Mouse (Mus musculus): ENCODE results near the gene Med12l. TPM values are rescaled to one million over a fixed set of nuclear protein-coding genes. Genes with fewer than 3 reads are reported as not detected.
"Not testable (repeated sequence)": the region's sequence is repeated elsewhere in the genome, so short reads cannot be mapped to it uniquely, and the experiment has no call there.

Med12l gene
- polyA plus RNA-seq, 1 experiment from 2014 or later = 2.8 TPM

DNA sequence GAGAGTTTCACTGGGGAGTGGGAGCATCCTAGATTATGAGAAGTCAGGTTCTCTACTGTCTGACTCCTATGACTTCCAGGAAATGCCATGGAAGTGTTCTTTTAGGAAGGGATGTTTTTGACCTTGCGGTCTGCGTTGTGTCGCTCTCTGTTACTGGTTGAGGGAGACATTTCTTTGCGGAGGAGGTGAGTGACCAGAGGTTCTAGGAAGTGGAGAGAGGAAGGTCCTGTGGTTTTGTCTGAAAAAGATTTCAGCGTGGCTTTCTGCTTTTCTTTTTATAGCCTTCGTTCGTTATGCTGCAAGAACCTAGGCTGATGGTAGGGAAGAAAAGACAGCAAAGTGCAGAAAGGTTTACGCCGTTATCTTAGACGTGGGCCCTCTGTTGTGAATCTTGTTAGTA, 92.9 kb downstream of the Med12l start:
- ATAC-seq (ENCODE audit: insufficient read depth) (no peak), DNase-seq (no peak)
- Histone ChIP-seq H3K27ac (ENCODE audit: low read depth) (no peak overlapping the region), H3K36me3 (ENCODE audit: insufficient read depth) (no peaks in the 10 kb centered on the region), H3K27me3 (ENCODE audit: insufficient read depth, low read length) (no peaks in the 10 kb centered on the region), H3K9me3 (ENCODE audit: low read depth, low read length) (no peaks in the 10 kb centered on the region), H3K4me3 (ENCODE audit: low read depth, low read length) (no peak overlapping the region), H3K4me2 (no peak overlapping the region), H3K9ac (no peak overlapping the region), H3K4me1 (ENCODE audit: insufficient read depth) (no peaks in the 10 kb centered on the region)
- 84% methylated on average over 10 of the region's 10 CpGs for WGBS
- TF ChIP-seq CTCF (IDR thresholded peaks at IDR 0.05; ENCODE audit: low read depth) = no peak

DNA sequence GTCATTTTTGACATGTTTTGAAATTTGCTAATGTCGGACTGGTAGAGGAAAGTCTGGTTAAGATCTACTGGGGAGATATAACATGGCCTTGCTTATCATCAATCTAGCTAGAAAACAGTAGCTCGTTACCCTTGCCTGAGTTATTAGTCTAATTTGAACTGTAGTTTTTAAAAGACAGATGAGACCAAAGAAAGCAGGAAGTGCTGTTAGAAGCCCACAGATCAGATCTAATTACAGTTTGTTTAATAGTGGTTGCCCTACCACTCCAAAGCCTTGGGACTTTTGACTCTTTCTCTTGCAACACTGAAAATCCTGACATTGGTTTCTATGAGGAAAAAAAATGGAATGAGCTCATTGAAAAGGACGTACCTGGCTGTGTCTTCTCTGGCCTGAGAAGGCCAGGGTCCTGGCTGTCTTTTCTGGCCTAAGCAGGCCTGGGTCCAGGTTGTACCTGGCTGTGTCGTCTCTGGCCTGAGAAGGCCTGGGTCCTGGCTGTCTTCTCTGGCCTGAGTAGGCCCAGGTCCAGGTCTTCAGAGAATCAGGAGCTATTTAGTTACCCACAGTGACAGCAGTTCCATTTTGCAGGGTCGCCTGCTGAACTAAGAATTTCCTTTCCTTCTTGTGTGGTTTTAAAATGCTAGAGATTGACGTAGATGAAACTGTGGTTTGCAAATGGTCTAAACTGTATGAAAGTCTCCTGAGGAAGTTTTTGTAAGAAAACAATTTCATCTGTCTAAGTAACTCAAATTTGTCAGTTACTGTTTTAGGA, 95.8 kb downstream of the Med12l start, which contains the start of gene Gpr171:
Gpr171 (minus strand) TSS at position 604 of the 769 bp plus-strand sequence.
- H3K4me3 ChIP-seq (ENCODE audit: low read depth, low read length) = no peak within 1 kb of the TSS
- H3K36me3 ChIP-seq (ENCODE audit: insufficient read depth) = no peaks in the 10 kb centered on the region
- no peaks in the 10 kb centered on the region for H3K4me1 ChIP-seq (ENCODE audit: insufficient read depth)
- H3K27me3 ChIP-seq (ENCODE audit: insufficient read depth, low read length) = no peaks in the 10 kb centered on the region
- H3K9ac ChIP-seq = no peak within 1 kb of the TSS
- no peaks in the 10 kb centered on the region for H3K9me3 ChIP-seq (ENCODE audit: low read depth, low read length)
- ATAC-seq (ENCODE audit: insufficient read depth) (no peak), DNase-seq (no peak)
- no peak within 1 kb of the TSS for H3K27ac ChIP-seq (ENCODE audit: low read depth)
- H3K4me2 ChIP-seq = no peak within 1 kb of the TSS
- TF ChIP-seq CTCF (IDR thresholded peaks at IDR 0.05; ENCODE audit: low read depth) = no peak
- WGBS = 66% methylated on average over 6 of the region's 6 CpGs

DNA sequence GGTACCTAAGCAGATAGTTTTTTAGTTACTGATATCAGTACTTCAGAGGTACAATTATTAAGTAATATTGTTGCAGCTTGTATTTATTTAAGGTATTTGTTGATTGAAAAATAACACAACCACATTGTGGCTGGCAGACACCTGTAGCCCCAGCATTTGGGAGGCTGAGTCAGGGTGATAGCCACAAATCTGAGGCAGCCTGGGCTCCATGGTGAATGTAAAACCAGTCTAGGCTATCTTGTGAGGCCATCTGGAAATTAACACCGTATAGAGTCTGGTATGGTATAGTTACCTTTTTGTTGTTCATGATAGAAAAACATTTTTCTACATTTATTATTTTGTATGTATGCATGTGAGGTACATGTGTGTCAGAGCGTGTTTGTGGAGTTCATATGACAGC, 96.5 kb downstream of the Med12l start:
- Histone ChIP-seq H3K4me3 (ENCODE audit: low read depth, low read length) (no peak overlapping the region), H3K36me3 (ENCODE audit: insufficient read depth) (no peaks in the 10 kb centered on the region), H3K4me1 (ENCODE audit: insufficient read depth) (no peaks in the 10 kb centered on the region), H3K4me2 (no peak overlapping the region), H3K9ac (no peak overlapping the region), H3K27ac (ENCODE audit: low read depth) (no peak overlapping the region), H3K27me3 (ENCODE audit: insufficient read depth, low read length) (no peaks in the 10 kb centered on the region), H3K9me3 (ENCODE audit: low read depth, low read length) (no peaks in the 10 kb centered on the region)
- DNase-seq (no peak), ATAC-seq (ENCODE audit: insufficient read depth) (no peak)
- WGBS = 91% methylated on average over 2 of the region's 2 CpGs
- TF ChIP-seq CTCF (IDR thresholded peaks at IDR 0.05; ENCODE audit: low read depth) = no peak

DNA sequence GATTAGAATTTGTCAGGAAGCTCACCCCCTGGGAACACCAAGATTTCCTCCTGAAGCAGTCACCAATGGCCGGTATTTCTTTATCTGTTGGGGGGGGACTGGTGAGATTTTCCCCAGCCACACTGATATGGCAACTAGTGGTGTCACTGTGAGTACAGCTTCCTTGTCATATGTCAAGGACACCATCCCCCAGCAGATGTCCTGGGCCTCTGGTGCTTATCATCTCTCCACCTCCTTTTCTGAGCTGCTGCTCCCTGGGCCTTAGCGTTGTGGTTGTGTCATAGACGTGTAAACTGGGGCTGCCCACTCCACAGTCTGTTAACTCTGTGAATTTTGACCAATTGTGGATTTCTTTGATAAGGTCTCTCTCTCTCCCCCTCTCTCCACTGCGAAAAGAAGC, 98.8 kb downstream of the Med12l start:
- H3K27ac ChIP-seq (ENCODE audit: low read depth) = no peak overlapping the region
- no peaks in the 10 kb centered on the region for H3K4me1 ChIP-seq (ENCODE audit: insufficient read depth)
- no peak overlapping the region for H3K4me3 ChIP-seq (ENCODE audit: low read depth, low read length)
- H3K9ac ChIP-seq = no peak overlapping the region
- DNase-seq = no peak
- WGBS = 45% methylated on average over 4 of the region's 4 CpGs
- TF ChIP-seq CTCF (IDR thresholded peaks at IDR 0.05; ENCODE audit: low read depth) = no peak
- no peaks in the 10 kb centered on the region for H3K27me3 ChIP-seq (ENCODE audit: insufficient read depth, low read length)
- no peak overlapping the region for H3K4me2 ChIP-seq
- ATAC-seq (ENCODE audit: insufficient read depth) = no peak
- no peaks in the 10 kb centered on the region for H3K9me3 ChIP-seq (ENCODE audit: low read depth, low read length)
- no peaks in the 10 kb centered on the region for H3K36me3 ChIP-seq (ENCODE audit: insufficient read depth)

DNA sequence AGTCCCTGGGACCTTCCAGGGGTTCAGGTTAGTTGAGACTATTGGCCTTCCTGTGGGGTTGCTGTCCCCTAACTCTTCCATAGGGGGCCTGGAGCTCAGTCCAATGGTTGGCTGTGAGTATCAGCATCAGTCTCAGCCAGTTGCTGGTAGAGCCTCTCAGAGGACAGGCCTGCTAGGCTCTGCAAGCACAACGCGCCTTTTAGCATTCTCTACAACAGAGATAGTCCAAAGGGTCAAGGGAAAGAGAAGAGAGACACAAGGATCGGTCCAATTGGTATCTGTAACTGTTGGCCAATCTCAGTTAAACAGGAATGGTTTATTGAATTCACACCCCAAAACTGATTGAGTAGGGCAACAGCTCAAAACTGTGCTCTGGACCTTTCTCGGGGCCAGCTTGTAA, 101.8 kb downstream of the Med12l start:
- H3K4me3 ChIP-seq (ENCODE audit: low read depth, low read length) = no peak overlapping the region
- no peak for DNase-seq
- no peaks in the 10 kb centered on the region for H3K9me3 ChIP-seq (ENCODE audit: low read depth, low read length)
- H3K4me2 ChIP-seq = no peak overlapping the region
- TF ChIP-seq CTCF (IDR thresholded peaks at IDR 0.05; ENCODE audit: low read depth) = no peak
- no peak for ATAC-seq (ENCODE audit: insufficient read depth)
- no peaks in the 10 kb centered on the region for H3K36me3 ChIP-seq (ENCODE audit: insufficient read depth)
- H3K27ac ChIP-seq (ENCODE audit: low read depth) = no peak overlapping the region
- no peaks in the 10 kb centered on the region for H3K27me3 ChIP-seq (ENCODE audit: insufficient read depth, low read length)
- H3K4me1 ChIP-seq (ENCODE audit: insufficient read depth) = no peaks in the 10 kb centered on the region
- 91% methylated on average over 4 of the region's 4 CpGs for WGBS
- H3K9ac ChIP-seq = no peak overlapping the region

DNA sequence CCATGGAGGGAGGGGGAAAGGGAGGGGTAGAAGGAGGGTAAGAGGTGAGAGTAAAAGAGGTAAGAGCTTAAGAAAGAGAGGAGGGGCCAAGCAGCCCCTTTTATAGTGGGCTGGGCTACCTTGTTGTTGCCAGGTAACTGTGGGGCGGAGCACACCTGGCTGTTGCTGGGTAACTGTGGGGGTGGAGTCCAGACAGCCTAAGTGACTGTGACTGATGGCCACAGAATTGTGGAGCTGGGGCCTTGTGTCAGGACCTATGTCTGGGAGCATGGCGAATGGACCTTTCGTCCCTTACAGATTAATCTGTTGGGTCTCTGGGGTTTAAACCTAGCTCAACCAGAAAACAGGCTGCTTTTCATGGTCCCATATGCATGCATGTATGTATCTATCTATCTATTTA, 104.2 kb downstream of the Med12l start:
- H3K27ac ChIP-seq (ENCODE audit: low read depth); ATAC-seq (ENCODE audit: insufficient read depth); DNase-seq; H3K36me3 ChIP-seq (ENCODE audit: insufficient read depth); H3K4me3 ChIP-seq (ENCODE audit: low read depth, low read length); H3K4me2 ChIP-seq; H3K9me3 ChIP-seq (ENCODE audit: low read depth, low read length); H3K27me3 ChIP-seq (ENCODE audit: insufficient read depth, low read length); H3K4me1 ChIP-seq (ENCODE audit: insufficient read depth); H3K9ac ChIP-seq: not testable (repeated sequence)
- WGBS = 87% methylated on average over 3 of the region's 3 CpGs

DNA sequence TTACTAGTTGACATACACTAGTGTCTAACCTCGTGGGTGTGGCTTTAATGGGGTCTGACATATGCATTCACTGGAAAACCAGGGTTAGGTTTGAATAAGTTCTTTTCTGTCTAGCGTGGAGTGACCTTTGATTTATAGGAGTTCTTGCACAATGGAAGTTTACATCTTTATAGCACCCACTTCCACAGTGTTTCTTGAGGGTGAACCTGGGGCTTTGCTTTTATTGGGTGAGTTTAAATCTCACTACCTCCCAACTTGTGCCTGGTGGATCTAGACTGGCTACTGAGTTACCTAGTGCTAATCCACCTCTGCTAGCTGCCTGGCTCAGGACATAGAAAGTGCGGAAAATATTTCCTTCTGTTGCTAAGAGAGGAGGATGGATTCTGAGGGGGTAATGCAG, 106.3 kb downstream of the Med12l start:
- Histone ChIP-seq H3K4me3 (ENCODE audit: low read depth, low read length) (no peak overlapping the region), H3K36me3 (ENCODE audit: insufficient read depth) (no peaks in the 10 kb centered on the region), H3K4me2 (no peak overlapping the region), H3K27me3 (ENCODE audit: insufficient read depth, low read length) (no peaks in the 10 kb centered on the region), H3K4me1 (ENCODE audit: insufficient read depth) (no peaks in the 10 kb centered on the region), H3K9ac (no peak overlapping the region), H3K27ac (ENCODE audit: low read depth) (no peak overlapping the region), H3K9me3 (ENCODE audit: low read depth, low read length) (no peaks in the 10 kb centered on the region)
- 66% methylated on average over 3 of the region's 3 CpGs for WGBS
- DNase-seq = no peak
- ATAC-seq (ENCODE audit: insufficient read depth) = no peak
- TF ChIP-seq CTCF (IDR thresholded peaks at IDR 0.05; ENCODE audit: low read depth) = no peak

DNA sequence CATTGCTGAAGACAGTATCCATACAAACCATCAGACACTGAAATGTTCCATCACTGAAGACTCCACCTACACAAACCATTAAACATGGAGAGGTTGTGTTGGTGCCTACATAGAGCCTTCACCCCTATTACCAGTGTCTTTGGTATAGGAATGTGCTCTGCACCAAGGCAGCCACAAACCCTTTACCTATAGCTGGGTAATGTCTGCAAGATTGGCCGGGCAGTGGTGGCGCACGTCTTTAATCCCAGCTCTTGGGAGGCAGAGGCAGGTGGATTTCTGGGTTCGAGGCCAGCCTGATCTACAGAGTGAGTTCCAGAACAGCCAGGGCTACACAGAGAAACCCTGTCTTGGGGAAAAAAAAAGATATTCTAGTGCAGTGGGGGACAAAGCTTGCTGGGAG, 107.7 kb downstream of the Med12l start:
- H3K4me1 ChIP-seq (ENCODE audit: insufficient read depth); H3K9me3 ChIP-seq (ENCODE audit: low read depth, low read length); DNase-seq; H3K4me2 ChIP-seq; H3K27me3 ChIP-seq (ENCODE audit: insufficient read depth, low read length); H3K4me3 ChIP-seq (ENCODE audit: low read depth, low read length); ATAC-seq (ENCODE audit: insufficient read depth); H3K9ac ChIP-seq; H3K27ac ChIP-seq (ENCODE audit: low read depth); H3K36me3 ChIP-seq (ENCODE audit: insufficient read depth): not testable (repeated sequence)
- WGBS = 93% methylated on average over 4 of the region's 4 CpGs
